ENCODE assay signal across 7 mouse cellular contexts in genomic region chr13:55465184-55465583, GRCm38 (mm10). TPM values are rescaled to one million over a fixed set of nuclear protein-coding genes. Genes with fewer than 3 reads are reported as not detected.
DNase-seq lines count a peak whose midpoint lies in the region; ATAC-seq and TF ChIP-seq lines count a peak whose summit lies in the region.

No protein-coding gene starts in this region.

- no peak for DNase-seq in lung, embryonic 14.5 days
- no peak for DNase-seq in lung, postnatal 4 days
- DNase-seq in embryonic facial prominence, embryonic 11.5 days (ENCODE audit: low spot score) = no peak
- no peak for DNase-seq in thymus, postnatal 25 days

- no peak for TF ChIP-seq CTCF in lung, embryonic 14.5 days (IDR thresholded peaks at IDR 0.05; ENCODE audit: low read depth)

- peak overlapping the region; percentile 64 for H3K4me3 ChIP-seq in lung, embryonic 14.5 days (ENCODE audit: low read depth, low read length)
- H3K4me3 ChIP-seq in embryonic facial prominence, embryonic 11.5 days (ENCODE audit: low read depth, low read length) = peak overlapping the region; percentile 69; the same call in 1 of the 2 replicates
- peak overlapping the region; percentile 66 for H3K4me3 ChIP-seq in hindbrain, embryonic 16.5 days (ENCODE audit: low read length)
- peak overlapping the region; percentile 77 for H3K4me3 ChIP-seq in neural tube, embryonic 14.5 days (ENCODE audit: low read depth, low read length)

- peaks cover 18% of the 10 kb centered on the region for H3K36me3 ChIP-seq in lung, embryonic 14.5 days (ENCODE audit: insufficient read depth)
- H3K36me3 ChIP-seq in embryonic facial prominence, embryonic 11.5 days (replicated peaks; ENCODE audit: control insufficient read depth, insufficient read depth, low read depth, low read length) = no peaks in the 10 kb centered on the region
- no peaks in the 10 kb centered on the region for H3K36me3 ChIP-seq in hindbrain, embryonic 16.5 days (ENCODE audit: control insufficient read depth, insufficient read depth, low read length)
- H3K36me3 ChIP-seq in neural tube, embryonic 14.5 days (ENCODE audit: control insufficient read depth, insufficient read depth, low read length) = 0 out of 2 replicates have a peak, but pooled peaks cover 4% of the 10 kb centered on the region

- peak overlapping the region; percentile 98 for H3K4me2 ChIP-seq in lung, embryonic 14.5 days
- peak overlapping the region; percentile 95 for H3K4me2 ChIP-seq in embryonic facial prominence, embryonic 11.5 days (ENCODE audit: low read depth, low read length)
- H3K4me2 ChIP-seq in hindbrain, embryonic 16.5 days (ENCODE audit: low read length) = peak overlapping the region; percentile 94
- peak overlapping the region; percentile 89 for H3K4me2 ChIP-seq in neural tube, embryonic 14.5 days (ENCODE audit: low read depth, low read length)

- no peaks in the 10 kb centered on the region for H3K9me3 ChIP-seq in lung, embryonic 14.5 days (ENCODE audit: low read depth, low read length)
- H3K9me3 ChIP-seq in embryonic facial prominence, embryonic 11.5 days (replicated peaks; ENCODE audit: control insufficient read depth, low read length) = no peaks in the 10 kb centered on the region
- no peaks in the 10 kb centered on the region for H3K9me3 ChIP-seq in hindbrain, embryonic 16.5 days (ENCODE audit: control insufficient read depth, low read length)
- no peaks in the 10 kb centered on the region for H3K9me3 ChIP-seq in neural tube, embryonic 14.5 days (ENCODE audit: control insufficient read depth, low read length)

- H3K27ac ChIP-seq in lung, embryonic 14.5 days (ENCODE audit: low read depth) = no peak overlapping the region
- 0 out of 2 replicates have a peak overlapping the region, but pooled peaks have one; percentile 91 for H3K27ac ChIP-seq in embryonic facial prominence, embryonic 11.5 days (replicated peaks; ENCODE audit: low read depth, low read length)
- peak overlapping the region; percentile 92 for H3K27ac ChIP-seq in hindbrain, embryonic 16.5 days (ENCODE audit: low read depth, low read length)
- peak overlapping the region; percentile 96 for H3K27ac ChIP-seq in neural tube, embryonic 14.5 days (ENCODE audit: low read depth, low read length)

- peak overlapping the region; percentile 71 for H3K9ac ChIP-seq in lung, embryonic 14.5 days
- peak overlapping the region; percentile 74 for H3K9ac ChIP-seq in embryonic facial prominence, embryonic 11.5 days (replicated peaks; ENCODE audit: low read length)
- H3K9ac ChIP-seq in hindbrain, embryonic 16.5 days (ENCODE audit: low read depth, low read length) = peak overlapping the region; percentile 78
- peak overlapping the region; percentile 87 for H3K9ac ChIP-seq in neural tube, embryonic 14.5 days (replicated peaks; ENCODE audit: low read depth, low read length)

- H3K27me3 ChIP-seq in lung, embryonic 14.5 days (ENCODE audit: insufficient read depth, low read length) = no peaks in the 10 kb centered on the region; the same call in 1 of the 2 replicates
- no peaks in the 10 kb centered on the region for H3K27me3 ChIP-seq in embryonic facial prominence, embryonic 11.5 days (ENCODE audit: control insufficient read depth, insufficient read depth, low read length)
- no peaks in the 10 kb centered on the region for H3K27me3 ChIP-seq in hindbrain, embryonic 16.5 days (replicated peaks; ENCODE audit: control insufficient read depth, insufficient read depth, low read length)
- H3K27me3 ChIP-seq in neural tube, embryonic 14.5 days (ENCODE audit: control insufficient read depth, insufficient read depth, low read length) = peaks cover 2% of the 10 kb centered on the region; the same call in 1 of the 2 replicates

- 29% methylated on average over 3 of the region's 3 CpGs for WGBS in lung, embryonic 14.5 days
- WGBS in embryonic facial prominence, embryonic 11.5 days = 15% methylated on average over 3 of the region's 3 CpGs
- WGBS in hindbrain, embryonic 16.5 days = 0% methylated on average over 3 of the region's 3 CpGs
- 2% methylated on average over 3 of the region's 3 CpGs for WGBS in neural tube, embryonic 14.5 days

- peak; percentile 18; the same call in 1 of the 2 replicates for ATAC-seq in lung, embryonic 14.5 days (ENCODE audit: insufficient read depth)
- peak; percentile 24; the same call in 1 of the 2 replicates for ATAC-seq in embryonic facial prominence, embryonic 11.5 days (replicated peaks; ENCODE audit: insufficient number of reproducible peaks, low FRiP score, low TSS enrichment, low read depth)
- ATAC-seq in hindbrain, embryonic 16.5 days = peak; percentile 32
- ATAC-seq in neural tube, embryonic 14.5 days (ENCODE audit: low read depth) = peak; percentile 13; the same call in 1 of the 2 replicates
- no peak for ATAC-seq in CD4-positive, CD25-positive, alpha-beta regulatory T cell, adult 4 months

- peaks cover 10% of the 10 kb centered on the region; the same call in 1 of the 2 replicates for H3K4me1 ChIP-seq in lung, embryonic 14.5 days (ENCODE audit: insufficient read depth)
- H3K4me1 ChIP-seq in embryonic facial prominence, embryonic 11.5 days (ENCODE audit: control insufficient read depth, insufficient read depth, low read length) = peaks cover 5% of the 10 kb centered on the region; the same call in 1 of the 2 replicates
- peaks cover 62% of the 10 kb centered on the region for H3K4me1 ChIP-seq in hindbrain, embryonic 16.5 days (ENCODE audit: control insufficient read depth, insufficient read depth, low read depth, low read length)
- H3K4me1 ChIP-seq in neural tube, embryonic 14.5 days (ENCODE audit: control insufficient read depth, insufficient read depth, low read length) = peaks cover 38% of the 10 kb centered on the region

RNA-seq across cellular contexts. Expression of gene Prr7, which starts 1.1 kb away (rescaled TPM):
- polyA plus RNA-seq in lung, embryonic 14.5 days (2014; fragmentation: Nextera tagmentation; extraction: Ambion mirVana) = 0.46 and 0.53 TPM in 2 replicates
- 1.7 TPM in 2 replicates for polyA plus RNA-seq in embryonic facial prominence, embryonic 11.5 days (2014; fragmentation: Nextera tagmentation; extraction: Ambion mirVana)
- 4.4 and 4.9 TPM in 2 replicates for polyA plus RNA-seq in hindbrain, embryonic 16.5 days (2015; fragmentation: Nextera tagmentation; extraction: Ambion mirVana)
- polyA plus RNA-seq in neural tube, embryonic 14.5 days (2014; fragmentation: Nextera tagmentation; extraction: Ambion mirVana) = 5.8 and 6.7 TPM in 2 replicates
- not detected for polyA plus RNA-seq in CD4-positive, CD25-positive, alpha-beta regulatory T cell, adult 4 months (2017; shearing (Covaris generic))

RNA-seq across cellular contexts. Expression of gene Grk6, which starts 20.3 kb away (rescaled TPM):
- polyA plus RNA-seq in lung, embryonic 14.5 days (2014; fragmentation: Nextera tagmentation; extraction: Ambion mirVana) = 64.3 and 71.0 TPM in 2 replicates
- polyA plus RNA-seq in embryonic facial prominence, embryonic 11.5 days (2014; fragmentation: Nextera tagmentation; extraction: Ambion mirVana) = 50.4 and 59.7 TPM in 2 replicates
- polyA plus RNA-seq in hindbrain, embryonic 16.5 days (2015; fragmentation: Nextera tagmentation; extraction: Ambion mirVana) = 15.8 and 25.0 TPM in 2 replicates
- polyA plus RNA-seq in neural tube, embryonic 14.5 days (2014; fragmentation: Nextera tagmentation; extraction: Ambion mirVana) = 39.0 and 42.1 TPM in 2 replicates
- polyA plus RNA-seq in CD4-positive, CD25-positive, alpha-beta regulatory T cell, adult 4 months (2017; shearing (Covaris generic)) = 10 to 100 TPM; 26.4 to 36.7 TPM

RNA-seq across cellular contexts. Expression of gene Dbn1, which starts 22.7 kb away (rescaled TPM):
- 135 and 153 TPM in 2 replicates for polyA plus RNA-seq in lung, embryonic 14.5 days (2014; fragmentation: Nextera tagmentation; extraction: Ambion mirVana)
- 231 and 252 TPM in 2 replicates for polyA plus RNA-seq in embryonic facial prominence, embryonic 11.5 days (2014; fragmentation: Nextera tagmentation; extraction: Ambion mirVana)
- 482 and 556 TPM in 2 replicates for polyA plus RNA-seq in hindbrain, embryonic 16.5 days (2015; fragmentation: Nextera tagmentation; extraction: Ambion mirVana)
- 376 and 450 TPM in 2 replicates for polyA plus RNA-seq in neural tube, embryonic 14.5 days (2014; fragmentation: Nextera tagmentation; extraction: Ambion mirVana)
- not detected for polyA plus RNA-seq in CD4-positive, CD25-positive, alpha-beta regulatory T cell, adult 4 months (2017; shearing (Covaris generic))

RNA-seq across cellular contexts. Expression of gene F12, which starts 38.6 kb away (rescaled TPM):
- polyA plus RNA-seq in lung, embryonic 14.5 days (2014; fragmentation: Nextera tagmentation; extraction: Ambion mirVana) = not detected in 2 replicates
- not detected in 2 replicates for polyA plus RNA-seq in embryonic facial prominence, embryonic 11.5 days (2014; fragmentation: Nextera tagmentation; extraction: Ambion mirVana)
- 0.14 and 0.38 TPM in 2 replicates for polyA plus RNA-seq in hindbrain, embryonic 16.5 days (2015; fragmentation: Nextera tagmentation; extraction: Ambion mirVana)
- 0.18 TPM in 1 of 2 replicates, not detected in the other for polyA plus RNA-seq in neural tube, embryonic 14.5 days (2014; fragmentation: Nextera tagmentation; extraction: Ambion mirVana)
- not detected for polyA plus RNA-seq in CD4-positive, CD25-positive, alpha-beta regulatory T cell, adult 4 months (2017; shearing (Covaris generic))

RNA-seq across cellular contexts. Expression of gene Pdlim7, which starts 48.3 kb away (rescaled TPM):
- 185 and 199 TPM in 2 replicates for polyA plus RNA-seq in lung, embryonic 14.5 days (2014; fragmentation: Nextera tagmentation; extraction: Ambion mirVana)
- 124 and 136 TPM in 2 replicates for polyA plus RNA-seq in embryonic facial prominence, embryonic 11.5 days (2014; fragmentation: Nextera tagmentation; extraction: Ambion mirVana)
- polyA plus RNA-seq in hindbrain, embryonic 16.5 days (2015; fragmentation: Nextera tagmentation; extraction: Ambion mirVana) = 161 and 177 TPM in 2 replicates
- polyA plus RNA-seq in neural tube, embryonic 14.5 days (2014; fragmentation: Nextera tagmentation; extraction: Ambion mirVana) = 142 and 163 TPM in 2 replicates
- polyA plus RNA-seq in CD4-positive, CD25-positive, alpha-beta regulatory T cell, adult 4 months (2017; shearing (Covaris generic)) = 10 to 100 TPM in 1 of 2 experiments, 1 to 10 TPM in 1; 6.3 to 14.6 TPM

Comparison
In these comparisons a context has a peak if more than half of its experiments do, and no peak if none do; other contexts are left out.
1. RNA of gene Dbn1, which starts 22.7 kb away (polyA plus RNA-seq): 482 to 556 TPM in hindbrain, embryonic 16.5 days, 376 to 450 TPM in neural tube, embryonic 14.5 days, 231 to 252 TPM in embryonic facial prominence, embryonic 11.5 days and 135 to 153 TPM in lung, embryonic 14.5 days; not detected in CD4-positive, CD25-positive, alpha-beta regulatory T cell, adult 4 months; every median in the first group is over 100 times any median in the second.
2. Peak in every context shown above with its lines, with median percentiles within 50 percentile points of each other: H3K4me2 ChIP-seq, H3K4me3 ChIP-seq and H3K9ac ChIP-seq.